Mouse (Mus musculus) heart, postnatal 0 days (tissue): ENCODE data around the gene Dnaaf2. TPM values are rescaled to one million over a fixed set of nuclear protein-coding genes. Genes with fewer than 3 reads are reported as not detected.
A peak's percentile ranks its signal among the peaks of the same experiment; 100 is the strongest.

ENCODE experiments used
- ATAC-seq: fragments of 200-750 bp; cut with Nextera tagmentation; 2 replicates; pipeline ENCODE4 v1.8.0; 2017; ENCODE audit warnings: low read depth, moderate number of reproducible peaks, moderate library complexity; ENCODE audit not compliant: insufficient read depth
- DNase-seq: peaks from one replicate; pipeline ENCODE4 v3.0.0-alpha.2; 2016; ENCODE audit warnings: low spot score
- H3K27ac ChIP-seq: fragments of 300-500 bp; sonication (generic); 2 replicates; pipeline ENCODE4 v1.5.1; 2014; ENCODE audit warnings: low read depth, mild to moderate bottlenecking
- H3K27me3 ChIP-seq: fragments of 300-500 bp; sonication (generic); 2 replicates; pipeline ENCODE4 v1.6.1; 2014; ENCODE audit warnings: low read length, mixed read lengths; ENCODE audit not compliant: control insufficient read depth, insufficient read depth
- H3K36me3 ChIP-seq: fragments of 300-500 bp; sonication (generic); replicated peaks from 2 replicates; pipeline ENCODE4 v1.6.1; 2014; ENCODE audit warnings: low read length, mixed read lengths; ENCODE audit not compliant: control insufficient read depth, insufficient read depth
- H3K4me1 ChIP-seq: fragments of 300-500 bp; sonication (generic); 2 replicates; pipeline ENCODE4 v1.6.1; 2014; ENCODE audit warnings: antibody characterized with exemption; ENCODE audit not compliant: control insufficient read depth, insufficient read depth
- H3K4me2 ChIP-seq: fragments of 300-500 bp; sonication (generic); 2 replicates; pipeline ENCODE4 v1.6.1; 2014; ENCODE audit warnings: low read depth, mild to moderate bottlenecking, low read length, moderate library complexity
- H3K4me3 ChIP-seq: fragments of 300-500 bp; sonication (generic); 2 replicates; pipeline ENCODE4 v1.5.1; 2014; ENCODE audit warnings: low read depth, low read length
- H3K9ac ChIP-seq: fragments of 300-500 bp; sonication (generic); replicated peaks from 2 replicates; pipeline ENCODE4 v1.6.1; 2014; ENCODE audit warnings: low read depth, low read length, mixed read lengths
- H3K9me3 ChIP-seq: fragments of 300-500 bp; sonication (generic); replicated peaks from 2 replicates; pipeline ENCODE4 v1.6.1; 2016; ENCODE audit warnings: low read length; ENCODE audit not compliant: control insufficient read depth
- CTCF ChIP-seq: IDR thresholded peaks from 2 replicates; pipeline ENCODE4 v1.5.1; 2016; ENCODE audit warnings: antibody characterized with exemption, control low read depth, low read depth
- EP300 ChIP-seq: IDR thresholded peaks from 2 replicates; pipeline ENCODE4 v1.6.1; 2016; ENCODE audit warnings: antibody characterized with exemption, low read depth
- WGBS: fragments of 180-500 bp; shearing (Covaris S2); extraction: QIAGEN DNeasy Blood & Tissue Kit; methylation state at CpG from one replicate; pipeline ENCODE4 v1.1.7; 2014; 5-methylcytosine and 5-hydroxymethylcytosine counted together
- polyA plus RNA-seq: library from polyadenylated mRNA; unstranded; fragments of >200 nt; fragmentation: Nextera tagmentation; extraction: Ambion mirVana; gene quantifications from 2 replicates; pipeline ENCODE4 v1.2.1, GENCODE M21; 2015
- total RNA-seq: library from RNA; depleted of rRNA; stranded (reverse); fragments of >200 nt; gene quantifications from 2 replicates; pipeline ENCODE4 v1.2.3, GENCODE M21; 2014; ENCODE audit warnings: low replicate concordance

Gene Dnaaf2
- total and polyA plus RNA-seq, 2 experiments from 2014 or later = 1.8 to 3.8 TPM

DNA sequence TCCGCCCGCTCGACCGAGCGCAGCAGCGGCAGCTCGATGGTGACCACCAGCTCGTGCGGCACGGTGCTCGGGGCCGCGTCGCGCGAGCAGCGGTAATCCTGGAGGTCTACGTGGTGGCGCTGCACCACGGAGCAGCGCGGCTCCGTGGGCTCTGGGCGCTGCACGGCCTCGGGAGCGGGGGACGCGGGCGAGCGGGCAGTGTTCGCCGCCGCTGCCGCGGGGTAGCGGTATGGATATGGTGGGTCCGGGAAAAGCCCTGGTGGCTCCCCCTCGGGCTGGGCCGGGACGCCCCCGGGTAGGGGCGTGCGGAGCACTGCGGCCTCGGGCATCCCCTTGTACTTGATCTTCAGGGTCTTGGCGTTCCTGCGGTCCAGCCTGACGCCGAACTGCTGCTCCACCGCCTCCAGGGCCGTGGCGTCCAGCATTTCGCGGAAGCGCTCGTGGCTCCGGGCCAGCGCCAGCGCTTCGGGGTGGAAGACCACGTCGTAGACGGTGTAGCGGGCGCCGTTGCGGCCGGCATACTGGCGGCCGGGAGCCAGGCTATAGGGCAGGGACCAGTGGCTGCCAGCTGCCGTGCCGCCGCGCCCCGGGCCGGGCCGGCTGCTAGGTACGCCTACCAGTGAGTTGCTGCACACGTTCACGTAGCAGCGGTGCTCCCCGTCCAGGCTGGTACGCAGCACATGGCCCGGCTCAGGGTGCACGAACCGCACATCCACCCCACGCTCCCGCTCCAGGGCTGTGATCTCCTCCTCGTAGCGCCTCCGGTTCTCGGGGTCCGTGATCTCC is 658 bp downstream of the Dnaaf2 start:
- under 1% methylated on average over 89 of the region's 94 CpGs for WGBS
- DNase-seq (peak; percentile 25), ATAC-seq (peak; percentile 64)
- Histone ChIP-seq H3K4me2 (peak overlapping the region; percentile 93), H3K27ac (peak overlapping the region; percentile 86), H3K9me3 (no peaks in the 10 kb centered on the region), H3K4me1 (peaks cover 4% of the 10 kb centered on the region; the same call in 1 of the 2 replicates), H3K4me3 (peak overlapping the region; percentile 99), H3K27me3 (no peaks in the 10 kb centered on the region), H3K36me3 (peaks cover 18% of the 10 kb centered on the region), H3K9ac (peak overlapping the region; percentile 86)
- no peak for TF ChIP-seq CTCF
- no peak for TF ChIP-seq EP300

DNA sequence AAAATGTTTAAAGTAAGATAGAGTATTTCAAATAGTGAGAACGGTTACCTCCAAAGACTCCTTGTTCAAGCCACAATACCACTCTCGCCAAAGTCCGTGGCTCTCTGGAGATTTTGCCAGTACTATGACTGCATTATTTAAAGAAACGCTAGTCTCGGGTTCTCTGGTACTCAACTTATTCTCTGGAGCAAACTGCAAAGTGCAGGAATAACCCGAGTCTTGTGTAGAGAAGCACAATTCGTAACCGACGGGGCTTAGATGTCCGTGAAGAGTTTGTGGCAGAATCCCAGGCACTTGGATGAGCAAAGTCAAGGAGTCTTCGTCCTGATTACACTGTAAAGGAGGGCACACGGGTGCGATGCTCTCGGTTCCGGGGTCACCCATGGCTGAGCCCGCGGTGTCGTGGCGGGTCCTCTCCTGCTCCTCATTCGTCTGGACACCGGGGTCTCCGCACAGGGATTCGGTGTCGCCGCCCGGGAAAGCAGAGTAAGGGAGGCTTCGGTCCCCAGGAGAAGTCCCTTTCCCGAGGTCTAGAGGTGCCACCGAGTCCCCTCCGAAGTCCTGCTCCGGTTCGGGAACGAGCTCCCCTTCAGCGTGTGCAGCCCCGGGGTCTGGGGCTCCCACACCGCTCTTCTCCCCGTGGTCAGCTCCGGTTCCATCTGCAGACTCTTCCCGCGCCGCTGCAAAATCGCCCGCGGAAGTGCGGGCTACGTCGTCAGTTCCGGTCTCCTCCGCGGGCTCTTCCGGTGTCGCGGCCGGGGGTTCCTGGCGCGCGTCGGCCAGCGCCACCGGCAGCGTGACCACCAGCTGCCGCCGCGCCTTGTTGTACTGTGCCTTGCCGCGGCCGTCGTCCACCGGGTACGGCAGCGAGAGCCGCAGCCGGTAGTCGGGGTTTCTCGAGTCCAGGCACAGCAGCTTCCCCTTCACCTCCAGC is 1.5 kb downstream of the Dnaaf2 start, which contains the start of gene Gm49383:
Gm49383 (minus strand) TSS at position 661 of the 934 bp plus-strand sequence.
- H3K36me3 ChIP-seq = peaks cover 10% of the 10 kb centered on the region
- H3K9ac ChIP-seq = peak within 1 kb of the TSS; percentile 86
- DNase-seq (peak; percentile 85), ATAC-seq (peak; percentile 78)
- H3K4me3 ChIP-seq = peak within 1 kb of the TSS; percentile 99
- peak within 1 kb of the TSS; percentile 86 for H3K27ac ChIP-seq
- under 1% methylated on average over 75 of the region's 75 CpGs for WGBS
- TF ChIP-seq EP300 = no peak
- TF ChIP-seq CTCF = no peak
- H3K4me1 ChIP-seq = peaks cover 4% of the 10 kb centered on the region; the same call in 1 of the 2 replicates
- peak within 1 kb of the TSS; percentile 93 for H3K4me2 ChIP-seq
- H3K27me3 ChIP-seq = no peaks in the 10 kb centered on the region
- no peaks in the 10 kb centered on the region for H3K9me3 ChIP-seq

DNA sequence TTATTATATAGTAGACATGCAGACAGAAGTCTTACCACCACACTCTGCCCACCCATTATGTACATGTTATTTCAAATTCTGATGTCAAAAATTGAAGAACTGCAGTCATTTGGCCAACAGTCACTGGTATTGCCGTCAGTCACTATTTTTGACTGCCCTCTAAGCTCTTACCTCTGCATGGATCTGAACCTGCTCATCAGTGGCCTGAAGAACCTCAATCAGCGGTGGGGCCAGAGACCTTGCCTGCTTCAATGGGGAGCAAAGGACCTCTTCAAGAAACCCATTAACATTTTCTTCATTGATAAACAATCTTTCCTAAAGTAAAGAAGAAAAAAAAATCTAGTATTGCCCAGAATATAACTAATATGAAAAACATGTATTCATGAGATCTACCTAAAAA is 5.6 kb downstream of the Dnaaf2 start:
- peaks cover 4% of the 10 kb centered on the region; the same call in 1 of the 2 replicates for H3K4me1 ChIP-seq
- H3K9ac ChIP-seq = no peak overlapping the region
- no peak overlapping the region for H3K4me3 ChIP-seq
- no peak overlapping the region for H3K27ac ChIP-seq
- DNase-seq (no peak), ATAC-seq (no peak)
- H3K9me3 ChIP-seq = no peaks in the 10 kb centered on the region
- no peaks in the 10 kb centered on the region for H3K27me3 ChIP-seq
- TF ChIP-seq EP300 (no peak), CTCF (no peak)
- 0 out of 2 replicates have a peak, but pooled peaks cover 15% of the 10 kb centered on the region for H3K36me3 ChIP-seq
- WGBS = 82% methylated on average over 2 of the region's 2 CpGs
- H3K4me2 ChIP-seq = no peak overlapping the region

DNA sequence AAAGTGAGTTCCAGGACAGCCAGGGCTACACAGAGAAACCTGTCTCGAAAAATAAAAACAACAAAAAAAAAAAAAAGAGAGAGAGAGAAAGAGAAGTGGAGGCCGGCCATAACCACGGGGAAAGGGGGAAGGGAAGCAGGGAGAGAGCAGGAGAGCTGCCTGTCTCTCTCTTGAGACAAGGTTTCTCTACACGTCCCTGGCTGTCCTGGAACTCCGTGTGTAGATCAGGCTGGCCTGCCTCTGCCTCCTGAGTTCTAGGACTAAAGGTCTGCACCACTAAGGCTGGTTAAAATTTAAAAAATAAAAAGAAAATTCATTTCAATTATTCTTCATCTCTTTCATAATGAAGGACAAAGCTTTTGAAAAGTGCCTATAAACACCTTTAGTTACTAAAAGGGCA is 6.8 kb downstream of the Dnaaf2 start:
- Histone ChIP-seq H3K9ac (no peak overlapping the region), H3K36me3 (peaks cover 22% of the 10 kb centered on the region; the same call in 1 of the 2 replicates), H3K4me2 (no peak overlapping the region), H3K4me3 (no peak overlapping the region), H3K4me1 (peaks cover 13% of the 10 kb centered on the region), H3K9me3 (no peaks in the 10 kb centered on the region), H3K27ac (no peak overlapping the region), H3K27me3 (no peaks in the 10 kb centered on the region)
- 85% methylated on average over 5 of the region's 5 CpGs for WGBS
- TF ChIP-seq CTCF (no peak), EP300 (no peak)
- no peak for DNase-seq
- ATAC-seq = no peak

DNA sequence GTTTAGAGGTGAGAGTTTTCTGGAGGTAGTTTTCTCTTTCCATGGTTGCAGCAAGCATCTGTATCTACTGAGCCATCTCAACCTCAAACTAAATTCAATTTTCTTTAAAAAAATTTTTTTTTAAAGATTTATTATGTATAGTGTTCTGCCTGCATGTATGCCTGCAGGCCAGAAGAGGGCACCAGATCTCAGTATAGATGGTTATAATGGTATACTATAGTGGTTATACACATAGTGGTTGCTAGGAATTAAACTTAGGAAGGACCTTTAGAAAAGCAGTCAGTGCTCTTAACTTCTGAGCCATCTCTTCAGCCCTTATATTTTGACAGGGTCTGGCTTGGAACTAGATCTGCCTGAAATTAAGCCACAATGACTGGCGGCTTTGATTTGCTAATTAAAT is 7.7 kb downstream of the Dnaaf2 start:
- 100% methylated on average over 1 of the region's 1 CpGs for WGBS
- TF ChIP-seq CTCF (peak; percentile 36), EP300 (no peak)
- Histone ChIP-seq H3K9me3 (no peaks in the 10 kb centered on the region), H3K27me3 (no peaks in the 10 kb centered on the region), H3K9ac (no peak overlapping the region), H3K4me1 (peaks cover 12% of the 10 kb centered on the region), H3K27ac (peak overlapping the region; percentile 47; the same call in 1 of the 2 replicates), H3K36me3 (peaks cover 22% of the 10 kb centered on the region; the same call in 1 of the 2 replicates), H3K4me3 (no peak overlapping the region), H3K4me2 (no peak overlapping the region)
- DNase-seq (no peak), ATAC-seq (peak; percentile 41; the same call in 1 of the 2 replicates)
